8 mouse cellular contexts compared by ENCODE assay signal in genomic region chr1:192855474-192856230, GRCm38 (mm10). TPM values are rescaled to one million over a fixed set of nuclear protein-coding genes. Genes with fewer than 3 reads are reported as not detected.
DNase-seq lines count a peak whose midpoint lies in the region; ATAC-seq and TF ChIP-seq lines count a peak whose summit lies in the region.

Gene Sertad4 (minus strand): TSS chr1:192855756.

- H3K36me3 ChIP-seq in ES-E14 (ENCODE audit: control insufficient read depth, insufficient read depth, low read length, poor library complexity, severe bottlenecking), result no peaks in the 10 kb centered on the region
- H3K36me3 ChIP-seq in forebrain, embryonic 13.5 days (ENCODE audit: poor library complexity, severe bottlenecking), result no peaks in the 10 kb centered on the region

- H3K4me2 ChIP-seq in forebrain, embryonic 13.5 days, result peak within 1 kb of the TSS; percentile 90

- TF ChIP-seq CTCF in brain, embryonic 14.5 days (IDR thresholded peaks at IDR 0.05; ENCODE audit: borderline replicate concordance, extremely low read depth, insufficient read depth, insufficient read length), result no peak

- ATAC-seq in forebrain, embryonic 13.5 days, result peak; percentile 68

- peaks cover 17% of the 10 kb centered on the region for H3K27me3 ChIP-seq in forebrain, embryonic 13.5 days

- peak within 1 kb of the TSS; percentile 76 for H3K9ac ChIP-seq in ES-E14 (ENCODE audit: insufficient read depth, low read depth, low read length, poor library complexity, severe bottlenecking)
- H3K9ac ChIP-seq in forebrain, embryonic 13.5 days, result peak within 1 kb of the TSS; percentile 94

- peak within 1 kb of the TSS; percentile 73 to 95 for H3K4me3 ChIP-seq in ES-E14 (ENCODE audit: insufficient read depth in 1 of 2, low read depth in 1 of 2, low read length in 2 of 2, poor library complexity in 1 of 2, severe bottlenecking in 1 of 2)
- H3K4me3 ChIP-seq in forebrain, embryonic 13.5 days, result peak within 1 kb of the TSS; percentile 85

- peaks cover 0 to 7% of the 10 kb centered on the region in 2 experiments; a peak in 2 of 4 replicates for H3K4me1 ChIP-seq in ES-E14 (ENCODE audit: control insufficient read depth in 2 of 2, insufficient read depth in 2 of 2, low read length in 2 of 2, poor library complexity in 1 of 2)
- H3K4me1 ChIP-seq in forebrain, embryonic 13.5 days, result peaks cover 56% of the 10 kb centered on the region

- no peak for TF ChIP-seq POLR2A in brain, embryonic 14.5 days (IDR thresholded peaks at IDR 0.05; ENCODE audit: borderline replicate concordance, extremely low read depth, insufficient read depth, insufficient read length, poor library complexity, severe bottlenecking)

- WGBS in forebrain, embryonic 13.5 days, result under 1% methylated on average over 58 of the region's 75 CpGs

- H3K9me3 ChIP-seq in ES-E14 (ENCODE audit: control insufficient read depth, insufficient read depth, low read depth, low read length), result no peaks in the 10 kb centered on the region
- no peaks in the 10 kb centered on the region for H3K9me3 ChIP-seq in forebrain, embryonic 13.5 days (replicated peaks)

- in situ Hi-C loops in ES-E14 (cut with MboI; ENCODE audit: low sequenced_read_pairs in 2 of 2, unreplicated experiment in 2 of 2), result no loop called here

- H3K27ac ChIP-seq in ES-E14 (ENCODE audit: insufficient read depth, low read depth, low read length, poor library complexity, severe bottlenecking), result no peak within 1 kb of the TSS
- peak within 1 kb of the TSS; percentile 94 for H3K27ac ChIP-seq in forebrain, embryonic 13.5 days

- DNase-seq in ES-E14 (ENCODE audit: low read depth, low spot score), result no peak
- DNase-seq in brain, embryonic 14.5 days (ENCODE audit: low read depth), result peak; percentile 91
- peak; percentile 49 for DNase-seq in heart, postnatal 25 days (ENCODE audit: low spot score)
- peak; percentile 34 to 41 for DNase-seq in layer of hippocampus, postnatal 14 days (ENCODE audit: low spot score in 2 of 2)
- peak; percentile 70 for DNase-seq in lung, postnatal 10 days
- peak; percentile 20 to 21 for DNase-seq in right cerebral cortex, postnatal 36 days (ENCODE audit: low spot score in 2 of 2)
- DNase-seq in T-cell, adult 2 months (ENCODE audit: low spot score), result no peak

- intact Hi-C loops in heart, postnatal 25 days (cut with DNase I), result no loop called here

TF ChIP-seq in ES-E14, 5 proteins besides CTCF, POLR2A, EP300 and RAD21:
- TF ChIP-seq CHD2 (IDR thresholded peaks at IDR 0.05; ENCODE audit: low read depth, low read length), result no peak
- no peak for TF ChIP-seq HCFC1 (IDR thresholded peaks at IDR 0.05; ENCODE audit: borderline replicate concordance, insufficient read depth, low read length)
- no peak for TF ChIP-seq MAFK (IDR thresholded peaks at IDR 0.05; ENCODE audit: insufficient read depth, low read depth, low read length)
- TF ChIP-seq ZNF384 (IDR thresholded peaks at IDR 0.05; ENCODE audit: low read depth, low read length), result no peak
- no peak for TF ChIP-seq ZC3H11A (IDR thresholded peaks at IDR 0.05; ENCODE audit: borderline replicate concordance, low read depth, low read length)

RNA-seq across cellular contexts. Expression of gene Sertad4, which starts in this region (rescaled TPM):
- 1.3 and 1.6 TPM in 2 replicates for total RNA-seq in ES-E14 (2012; rRNA removed)
- 32.5 and 38.7 TPM in 2 replicates for polyA plus RNA-seq in brain, embryonic 14.5 days (2012; rRNA removed)
- 20.4 and 20.5 TPM in 2 replicates for polyA plus RNA-seq in forebrain, embryonic 13.5 days (2015; fragmentation: Nextera tagmentation; extraction: Ambion mirVana)
- total RNA-seq in heart, postnatal 25 days (2021), result 1 to 10 TPM; 3.9 to 5.7 TPM
- 10 to 100 TPM; 23.5 to 23.6 TPM for total RNA-seq in layer of hippocampus, postnatal 14 days (2021)

Comparison
In these comparisons a context has a peak if more than half of its experiments do, and no peak if none do; other contexts are left out.
1. DNase-seq: peak in brain, embryonic 14.5 days (single experiment), heart, postnatal 25 days (single experiment), layer of hippocampus, postnatal 14 days (2 of 2), lung, postnatal 10 days (single experiment) and right cerebral cortex, postnatal 36 days (2 of 2); none in ES-E14 (single experiment) and T-cell, adult 2 months (single experiment).